Mouse (Mus musculus) CH12.LX (cell line): ENCODE measurements around the gene Etv6.

Experiments used
- CHD2 ChIP-seq: IDR thresholded peaks from 2 replicates; pipeline ENCODE4 v1.6.1; 2011; ENCODE audit warnings: low read length, improper control_type of control experiment
- CTCF ChIP-seq, 2 experiments: IDR thresholded peaks in 1 of 2; conservative IDR thresholded peaks in 1 of 2; 2 replicates each; pipeline ENCODE4 v1.5.1; 2011 to 2012; ENCODE audit warnings: low read depth in 2 of 2, low read length in 2 of 2, improper control_type of control experiment in 1 of 2, inconsistent platforms in 1 of 2, mild to moderate bottlenecking in 1 of 2, moderate library complexity in 1 of 2
- EP300 ChIP-seq: IDR thresholded peaks from 2 replicates; pipeline ENCODE4 v1.6.1; 2011; ENCODE audit warnings: low read length, improper control_type of control experiment
- KAT2A ChIP-seq: IDR thresholded peaks from 2 replicates; pipeline ENCODE4 v1.6.1; 2012; ENCODE audit warnings: low read length, improper control_type of control experiment, inconsistent platforms; ENCODE audit not compliant: insufficient replicate concordance
- POLR2A ChIP-seq: IDR thresholded peaks from 2 replicates; pipeline ENCODE4 v1.6.1; 2011; ENCODE audit warnings: low read depth, mild to moderate bottlenecking, improper control_type of control experiment, low read length
- POLR2AphosphoS2 ChIP-seq: IDR thresholded peaks from 2 replicates; pipeline ENCODE4 v1.6.1; 2011; ENCODE audit warnings: low read depth, low read length, improper control_type of control experiment
- SMC3 ChIP-seq: IDR thresholded peaks from 2 replicates; pipeline ENCODE4 v1.6.1; 2011; ENCODE audit warnings: low read depth, low read length, improper control_type of control experiment
- TCF12 ChIP-seq: IDR thresholded peaks from 2 replicates; pipeline ENCODE4 v1.6.1; 2014; ENCODE audit warnings: low read depth, mild to moderate bottlenecking, inconsistent platforms, low read length, improper control_type of control experiment
- ZC3H11A ChIP-seq: IDR thresholded peaks from 2 replicates; pipeline ENCODE4 v1.6.1; 2012; ENCODE audit warnings: low read depth, mild to moderate bottlenecking, inconsistent platforms, low read length, improper control_type of control experiment

GRCm38 (mm10) chr6:134158201-134158600, 122.7 kb downstream of the Etv6 start:
- no peak for TF ChIP-seq CTCF (conservative IDR thresholded peaks at IDR 0.05 in 1 of 2, IDR thresholded peaks at IDR 0.05 in 1 of 2; ENCODE audit: low read depth in 2 of 2, low read length in 2 of 2)
- no peak for TF ChIP-seq POLR2AphosphoS2
- TF ChIP-seq CHD2 = no peak
- no peak for TF ChIP-seq EP300
- no peak for TF ChIP-seq SMC3
- TF ChIP-seq TCF12 = no peak
- TF ChIP-seq KAT2A = no peak
- TF ChIP-seq ZC3H11A = no peak
- no peak for TF ChIP-seq POLR2A
